Mouse (Mus musculus): ENCODE measurements around the gene Hunk.

GRCm38 (mm10) chr16:90400314-90400713 lies 14.5 kb downstream of the Hunk start:
- TF ChIP-seq POLR2A (IDR thresholded peaks at IDR 0.05; ENCODE audit: low read depth, low read length) (no peak), CTCF (IDR thresholded peaks at IDR 0.05; ENCODE audit: extremely low read depth, insufficient read depth, insufficient read length, insufficient replicate concordance) (no peak)
